Mouse (Mus musculus): Measurements from ENCODE around the gene Cdh20. TPM values are rescaled to one million over a fixed set of nuclear protein-coding genes. Genes with fewer than 3 reads are reported as not detected.

Cdh20 gene
- polyA plus RNA-seq, 1 experiment from 2014 or later: 1.4 TPM

- Histone ChIP-seq H3K27ac (replicated peaks in 1 of 2; ENCODE audit: control insufficient read depth in 1 of 2, insufficient read depth in 1 of 2, low read depth in 2 of 2, low read length in 2 of 2) (no peak overlapping the region), H3K36me3 (ENCODE audit: control insufficient read depth, insufficient read depth, low read length) (no peaks in the 10 kb centered on the region), H3K27me3 (ENCODE audit: control insufficient read depth, insufficient read depth, low read length) (no peaks in the 10 kb centered on the region), H3K4me1 (ENCODE audit: control insufficient read depth in 2 of 2, insufficient read depth in 2 of 2, low read length in 2 of 2) (peaks cover 0 to 6% of the 10 kb centered on the region in 2 experiments; a peak in 1 of 4 replicates), H3K9ac (ENCODE audit: low read length) (no peak overlapping the region), H3K4me3 (ENCODE audit: control insufficient read depth in 1 of 2, insufficient read depth in 1 of 2, low read depth in 1 of 2, low read length in 2 of 2) (no peak overlapping the region), H3K9me3 (ENCODE audit: control insufficient read depth, low read length) (no peaks in the 10 kb centered on the region), H3K4me2 (ENCODE audit: low read length) (no peak overlapping the region)
- ATAC-seq (ENCODE audit: insufficient number of reproducible peaks, insufficient read depth, low FRiP score, low read depth): no peak
These were observed 224.1 kb downstream of the Cdh20 start for GRCm38 (mm10) chr1:104992441-104992840.

GRCm38 (mm10) chr1:104993905-104994611 is 225.7 kb downstream of the Cdh20 start:
- Histone ChIP-seq H3K27me3 (ENCODE audit: control insufficient read depth, insufficient read depth, low read length) (no peaks in the 10 kb centered on the region), H3K27ac (replicated peaks in 1 of 2; ENCODE audit: control insufficient read depth in 1 of 2, insufficient read depth in 1 of 2, low read depth in 2 of 2, low read length in 2 of 2) (no peak overlapping the region), H3K4me3 (ENCODE audit: control insufficient read depth in 1 of 2, insufficient read depth in 1 of 2, low read depth in 1 of 2, low read length in 2 of 2) (peak overlapping the region; percentile 39 to 43), H3K4me1 (ENCODE audit: control insufficient read depth in 2 of 2, insufficient read depth in 2 of 2, low read length in 2 of 2) (peaks cover 0 to 6% of the 10 kb centered on the region in 2 experiments; a peak in 1 of 4 replicates), H3K9ac (ENCODE audit: low read length) (peak overlapping the region; percentile 34), H3K36me3 (ENCODE audit: control insufficient read depth, insufficient read depth, low read length) (no peaks in the 10 kb centered on the region), H3K4me2 (ENCODE audit: low read length) (peak overlapping the region; percentile 80), H3K9me3 (ENCODE audit: control insufficient read depth, low read length) (no peaks in the 10 kb centered on the region)
- peak; percentile 54 for ATAC-seq (ENCODE audit: insufficient number of reproducible peaks, insufficient read depth, low FRiP score, low read depth)
- WGBS: 11% methylated on average over 51 of the region's 51 CpGs

- H3K9me3 ChIP-seq (ENCODE audit: control insufficient read depth, low read length): no peaks in the 10 kb centered on the region
- no peaks in the 10 kb centered on the region for H3K36me3 ChIP-seq (ENCODE audit: control insufficient read depth, insufficient read depth, low read length)
- peak overlapping the region; percentile 80 for H3K4me2 ChIP-seq (ENCODE audit: low read length)
- peak overlapping the region in 1 of 2 experiments; percentile 39; a peak in 1 of 4 replicates for H3K4me3 ChIP-seq (ENCODE audit: control insufficient read depth in 1 of 2, insufficient read depth in 1 of 2, low read depth in 1 of 2, low read length in 2 of 2)
- no peaks in the 10 kb centered on the region for H3K27me3 ChIP-seq (ENCODE audit: control insufficient read depth, insufficient read depth, low read length)
- ATAC-seq (ENCODE audit: insufficient number of reproducible peaks, insufficient read depth, low FRiP score, low read depth): no peak
- no peak overlapping the region for H3K9ac ChIP-seq (ENCODE audit: low read length)
- no peak overlapping the region for H3K27ac ChIP-seq (replicated peaks in 1 of 2; ENCODE audit: control insufficient read depth in 1 of 2, insufficient read depth in 1 of 2, low read depth in 2 of 2, low read length in 2 of 2)
- H3K4me1 ChIP-seq (ENCODE audit: control insufficient read depth in 2 of 2, insufficient read depth in 2 of 2, low read length in 2 of 2): peaks cover 0 to 6% of the 10 kb centered on the region in 2 experiments; a peak in 1 of 4 replicates
- 76% methylated on average over 3 of the region's 3 CpGs for WGBS
These were observed 226.3 kb downstream of the Cdh20 start for GRCm38 (mm10) chr1:104994612-104994986.

- Histone ChIP-seq H3K27ac (replicated peaks in 1 of 2; ENCODE audit: control insufficient read depth in 1 of 2, insufficient read depth in 1 of 2, low read depth in 2 of 2, low read length in 2 of 2) (no peak overlapping the region), H3K27me3 (ENCODE audit: control insufficient read depth, insufficient read depth, low read length) (no peaks in the 10 kb centered on the region), H3K4me3 (ENCODE audit: control insufficient read depth in 1 of 2, insufficient read depth in 1 of 2, low read depth in 1 of 2, low read length in 2 of 2) (no peak overlapping the region), H3K4me2 (ENCODE audit: low read length) (no peak overlapping the region), H3K4me1 (ENCODE audit: control insufficient read depth in 2 of 2, insufficient read depth in 2 of 2, low read length in 2 of 2) (peaks cover 0 to 6% of the 10 kb centered on the region in 2 experiments; a peak in 1 of 4 replicates), H3K9ac (ENCODE audit: low read length) (no peak overlapping the region), H3K36me3 (ENCODE audit: control insufficient read depth, insufficient read depth, low read length) (no peaks in the 10 kb centered on the region), H3K9me3 (ENCODE audit: control insufficient read depth, low read length) (0 out of 2 replicates have a peak, but pooled peaks cover 2% of the 10 kb centered on the region)
- WGBS: 58% methylated on average over 2 of the region's 2 CpGs
- no peak for ATAC-seq (ENCODE audit: insufficient number of reproducible peaks, insufficient read depth, low FRiP score, low read depth)
These were observed 229.5 kb downstream of the Cdh20 start for GRCm38 (mm10) chr1:104997814-104998213.

GRCm38 (mm10) chr1:105002179-105002578 is 233.8 kb downstream of the Cdh20 start:
- WGBS: 62% methylated on average over 1 of the region's 1 CpGs
- Histone ChIP-seq H3K9ac (ENCODE audit: low read length) (no peak overlapping the region), H3K4me1 (ENCODE audit: control insufficient read depth in 2 of 2, insufficient read depth in 2 of 2, low read length in 2 of 2) (no peaks in the 10 kb centered on the region), H3K4me2 (ENCODE audit: low read length) (no peak overlapping the region), H3K27ac (replicated peaks in 1 of 2; ENCODE audit: control insufficient read depth in 1 of 2, insufficient read depth in 1 of 2, low read depth in 2 of 2, low read length in 2 of 2) (no peak overlapping the region), H3K27me3 (ENCODE audit: control insufficient read depth, insufficient read depth, low read length) (no peaks in the 10 kb centered on the region), H3K9me3 (ENCODE audit: control insufficient read depth, low read length) (0 out of 2 replicates have a peak, but pooled peaks cover 2% of the 10 kb centered on the region), H3K4me3 (ENCODE audit: control insufficient read depth in 1 of 2, insufficient read depth in 1 of 2, low read depth in 1 of 2, low read length in 2 of 2) (no peak overlapping the region), H3K36me3 (ENCODE audit: control insufficient read depth, insufficient read depth, low read length) (no peaks in the 10 kb centered on the region)
- ATAC-seq (ENCODE audit: insufficient number of reproducible peaks, insufficient read depth, low FRiP score, low read depth): no peak

GRCm38 (mm10) chr1:105003786-105004185 is 235.5 kb downstream of the Cdh20 start:
- no peak overlapping the region for H3K9ac ChIP-seq (ENCODE audit: low read length)
- no peaks in the 10 kb centered on the region for H3K36me3 ChIP-seq (ENCODE audit: control insufficient read depth, insufficient read depth, low read length)
- no peaks in the 10 kb centered on the region for H3K27me3 ChIP-seq (ENCODE audit: control insufficient read depth, insufficient read depth, low read length)
- no peak for ATAC-seq (ENCODE audit: insufficient number of reproducible peaks, insufficient read depth, low FRiP score, low read depth)
- no peak overlapping the region for H3K4me3 ChIP-seq (ENCODE audit: control insufficient read depth in 1 of 2, insufficient read depth in 1 of 2, low read depth in 1 of 2, low read length in 2 of 2)
- H3K27ac ChIP-seq (replicated peaks in 1 of 2; ENCODE audit: control insufficient read depth in 1 of 2, insufficient read depth in 1 of 2, low read depth in 2 of 2, low read length in 2 of 2): no peak overlapping the region
- no peak overlapping the region for H3K4me2 ChIP-seq (ENCODE audit: low read length)
- 0 out of 2 replicates have a peak, but pooled peaks cover 2% of the 10 kb centered on the region for H3K9me3 ChIP-seq (ENCODE audit: control insufficient read depth, low read length)
- no peaks in the 10 kb centered on the region for H3K4me1 ChIP-seq (ENCODE audit: control insufficient read depth in 2 of 2, insufficient read depth in 2 of 2, low read length in 2 of 2)
- WGBS: 82% methylated on average over 1 of the region's 1 CpGs

GRCm38 (mm10) chr1:105012616-105013015 is 244.3 kb downstream of the Cdh20 start:
- Histone ChIP-seq H3K4me2 (ENCODE audit: low read length) (no peak overlapping the region), H3K27ac (replicated peaks in 1 of 2; ENCODE audit: control insufficient read depth in 1 of 2, insufficient read depth in 1 of 2, low read depth in 2 of 2, low read length in 2 of 2) (no peak overlapping the region), H3K9ac (ENCODE audit: low read length) (no peak overlapping the region), H3K27me3 (ENCODE audit: control insufficient read depth, insufficient read depth, low read length) (no peaks in the 10 kb centered on the region), H3K36me3 (ENCODE audit: control insufficient read depth, insufficient read depth, low read length) (no peaks in the 10 kb centered on the region), H3K4me3 (ENCODE audit: control insufficient read depth in 1 of 2, insufficient read depth in 1 of 2, low read depth in 1 of 2, low read length in 2 of 2) (no peak overlapping the region), H3K4me1 (ENCODE audit: control insufficient read depth in 2 of 2, insufficient read depth in 2 of 2, low read length in 2 of 2) (no peaks in the 10 kb centered on the region), H3K9me3 (ENCODE audit: control insufficient read depth, low read length) (no peaks in the 10 kb centered on the region)
- WGBS: 31% methylated on average over 2 of the region's 2 CpGs
- ATAC-seq (ENCODE audit: insufficient number of reproducible peaks, insufficient read depth, low FRiP score, low read depth): no peak

GRCm38 (mm10) chr1:105013291-105013690 is 245.0 kb downstream of the Cdh20 start:
- no peaks in the 10 kb centered on the region for H3K27me3 ChIP-seq (ENCODE audit: control insufficient read depth, insufficient read depth, low read length)
- no peak for ATAC-seq (ENCODE audit: insufficient number of reproducible peaks, insufficient read depth, low FRiP score, low read depth)
- no peak overlapping the region for H3K4me2 ChIP-seq (ENCODE audit: low read length)
- 60% methylated on average over 1 of the region's 1 CpGs for WGBS
- H3K9ac ChIP-seq (ENCODE audit: low read length): no peak overlapping the region
- no peaks in the 10 kb centered on the region for H3K9me3 ChIP-seq (ENCODE audit: control insufficient read depth, low read length)
- no peaks in the 10 kb centered on the region for H3K4me1 ChIP-seq (ENCODE audit: control insufficient read depth in 2 of 2, insufficient read depth in 2 of 2, low read length in 2 of 2)
- H3K36me3 ChIP-seq (ENCODE audit: control insufficient read depth, insufficient read depth, low read length): no peaks in the 10 kb centered on the region
- H3K27ac ChIP-seq (replicated peaks in 1 of 2; ENCODE audit: control insufficient read depth in 1 of 2, insufficient read depth in 1 of 2, low read depth in 2 of 2, low read length in 2 of 2): no peak overlapping the region
- H3K4me3 ChIP-seq (ENCODE audit: control insufficient read depth in 1 of 2, insufficient read depth in 1 of 2, low read depth in 1 of 2, low read length in 2 of 2): no peak overlapping the region

Data from heart, embryonic 14.5 days (tissue).